Mouse (Mus musculus): ENCODE results near the gene Ralbp1. TPM values are rescaled to one million over a fixed set of nuclear protein-coding genes. Genes with fewer than 3 reads are reported as not detected.

The Ralbp1 gene
- total and polyA plus RNA-seq, 3 experiments = 53.2 to 69.6 TPM; not detected in 1

DNA sequence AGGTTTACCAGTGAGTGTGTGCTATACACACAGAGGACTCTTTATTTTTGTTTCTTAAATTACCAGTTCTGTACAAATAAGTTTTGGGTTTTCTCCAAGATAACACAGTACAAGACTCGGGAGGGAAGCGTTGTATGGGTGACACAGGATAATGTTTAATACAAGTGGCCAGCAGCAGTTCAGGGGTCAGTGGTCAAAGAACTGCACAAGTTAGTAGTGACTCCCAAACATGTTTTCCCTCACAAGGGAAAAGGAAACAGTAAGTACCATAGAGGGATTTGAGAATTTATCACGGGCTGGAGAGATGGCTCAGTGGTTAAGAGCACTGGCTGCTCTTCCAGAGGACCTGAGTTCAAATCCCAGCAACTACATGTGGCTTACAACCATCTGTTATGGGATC lies 51.7 kb downstream of the Ralbp1 start:
- no peak for DNase-seq (ENCODE audit: low read depth, low spot score)
- Histone ChIP-seq H3K4me1 (ENCODE audit: control insufficient read depth in 1 of 2, insufficient read depth in 2 of 2, low read length in 2 of 2) (no peaks in the 10 kb centered on the region), H3K27ac (ENCODE audit: control insufficient read depth, low read depth, low read length) (no peak overlapping the region), H3K9ac (ENCODE audit: control insufficient read depth, low read depth, low read length, poor library complexity, severe bottlenecking) (no peak overlapping the region), H3K9me3 (replicated peaks; ENCODE audit: insufficient read depth, low read length) (no peaks in the 10 kb centered on the region), H3K27me3 (ENCODE audit: control insufficient read depth in 1 of 2, insufficient read depth in 2 of 2, low read length in 2 of 2) (no peaks in the 10 kb centered on the region), H3K79me2 (ENCODE audit: control insufficient read depth, insufficient read depth, low read length, poor library complexity) (no peaks in the 10 kb centered on the region), H3K36me3 (ENCODE audit: control insufficient read depth in 1 of 2, insufficient read depth in 2 of 2, low read length in 2 of 2) (peaks cover 0 to 25% of the 10 kb centered on the region in 2 experiments; a peak in 2 of 4 replicates), H3K4me3 (ENCODE audit: control insufficient read depth in 1 of 2, insufficient read depth in 1 of 2, low read depth in 2 of 2, low read length in 2 of 2) (no peak overlapping the region)
- TF ChIP-seq ZNF384 (IDR thresholded peaks at IDR 0.05; ENCODE audit: low read depth, low read length) = no peak
- TF ChIP-seq TBP (IDR thresholded peaks at IDR 0.05; ENCODE audit: low read depth, low read length) = no peak
- no peak for TF ChIP-seq E2F4 (IDR thresholded peaks at IDR 0.05; ENCODE audit: borderline replicate concordance, low read depth, low read length)
- no peak for TF ChIP-seq ELF1 (IDR thresholded peaks at IDR 0.05; ENCODE audit: low read depth, low read length)
- no peak for TF ChIP-seq UBTF (IDR thresholded peaks at IDR 0.05; ENCODE audit: borderline replicate concordance, insufficient read depth, low read depth, low read length)
- TF ChIP-seq SMC3 (IDR thresholded peaks at IDR 0.05; ENCODE audit: low read depth, low read length) = no peak
- TF ChIP-seq MXI1 (IDR thresholded peaks at IDR 0.05; ENCODE audit: low read depth, low read length) = no peak
- TF ChIP-seq GABPA (IDR thresholded peaks at IDR 0.05; ENCODE audit: low read depth, low read length) = no peak
- TF ChIP-seq MAFK (IDR thresholded peaks at IDR 0.05; ENCODE audit: borderline replicate concordance, low read depth, low read length) = no peak
- TF ChIP-seq POLR2A (IDR thresholded peaks at IDR 0.05; ENCODE audit: control insufficient read depth in 1 of 2, insufficient read depth in 1 of 2, low read depth in 1 of 2, low read length in 2 of 2, poor library complexity in 1 of 2) = no peak
- no peak for TF ChIP-seq CHD2 (IDR thresholded peaks at IDR 0.05; ENCODE audit: low read length)
- no peak for TF ChIP-seq ZMIZ1 (IDR thresholded peaks at IDR 0.05; ENCODE audit: low read depth, low read length)

DNA sequence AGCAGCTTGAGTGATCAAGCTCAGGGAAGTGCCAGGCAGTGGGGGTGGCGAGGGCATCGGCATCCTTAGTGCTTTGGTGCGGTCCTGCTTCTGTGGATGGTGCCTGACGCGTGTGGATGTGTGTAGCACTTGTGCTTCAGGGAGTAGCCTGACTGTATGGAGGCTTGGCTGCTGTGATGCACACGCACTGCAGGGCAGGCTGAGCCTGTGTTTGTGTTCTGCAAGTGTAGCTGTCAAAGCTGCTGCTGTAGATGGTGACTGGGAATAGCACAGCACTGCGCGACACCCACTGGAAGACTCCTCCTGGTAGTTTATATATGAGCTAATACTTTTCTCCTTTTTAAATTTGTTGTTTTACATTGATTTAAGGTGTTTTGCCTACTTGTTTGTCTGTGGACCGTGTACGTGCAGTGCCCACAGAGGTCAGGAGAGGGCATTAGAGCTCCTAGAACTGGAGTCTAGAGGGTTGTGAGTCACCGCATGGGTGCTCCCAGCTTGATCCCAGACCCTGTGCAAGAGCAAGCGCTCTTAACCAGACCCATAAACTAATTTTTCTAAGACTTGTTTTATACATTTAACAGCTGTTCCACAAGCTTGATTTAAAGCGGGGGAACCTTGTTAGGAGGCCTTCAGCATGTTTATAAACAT lies 55.3 kb downstream of the Ralbp1 start:
- H3K36me3 ChIP-seq (ENCODE audit: control insufficient read depth in 1 of 2, insufficient read depth in 2 of 2, low read length in 2 of 2) = peaks cover 0 to 22% of the 10 kb centered on the region in 2 experiments; a peak in 2 of 4 replicates
- TF ChIP-seq CTCF (IDR thresholded peaks at IDR 0.05 in 2 of 3, conservative IDR thresholded peaks at IDR 0.05 in 1 of 3; ENCODE audit: control insufficient read depth in 1 of 3, insufficient read depth in 1 of 3, low read depth in 2 of 3, low read length in 3 of 3, poor library complexity in 1 of 3, severe bottlenecking in 1 of 3) (peak in 2 of 3 experiments; percentile 44 to 52; a peak in 4 of 6 replicates), KAT2A (conservative IDR thresholded peaks at IDR 0.05; ENCODE audit: low read depth, low read length) (no peak), RAD21 (IDR thresholded peaks at IDR 0.05; ENCODE audit: low read depth, low read length) (peak; percentile 27)
- no peaks in the 10 kb centered on the region for H3K4me1 ChIP-seq (ENCODE audit: control insufficient read depth in 1 of 2, insufficient read depth in 2 of 2, low read length in 2 of 2)
- H3K9me3 ChIP-seq (replicated peaks; ENCODE audit: insufficient read depth, low read length) = no peaks in the 10 kb centered on the region
- no peaks in the 10 kb centered on the region for H3K27me3 ChIP-seq (ENCODE audit: control insufficient read depth in 1 of 2, insufficient read depth in 2 of 2, low read length in 2 of 2)
- no peak overlapping the region for H3K4me3 ChIP-seq (ENCODE audit: control insufficient read depth in 1 of 2, insufficient read depth in 1 of 2, low read depth in 2 of 2, low read length in 2 of 2)
- no peak overlapping the region for H3K27ac ChIP-seq (ENCODE audit: control insufficient read depth, low read depth, low read length)
- no peak overlapping the region for H3K9ac ChIP-seq (ENCODE audit: control insufficient read depth, low read depth, low read length, poor library complexity, severe bottlenecking)
- DNase-seq (ENCODE audit: low read depth, low spot score) = peak; percentile 47
- H3K79me2 ChIP-seq (ENCODE audit: control insufficient read depth, insufficient read depth, low read length, poor library complexity) = no peaks in the 10 kb centered on the region
